Mouse (Mus musculus): ENCODE measurements at regions not wholly inside any gene's neighbourhood (a gene's known extent, or its start where the extent isn't known, plus 50 kb on each side); places are given as distances from the start of the nearest gene placed in this dataset.

DNA sequence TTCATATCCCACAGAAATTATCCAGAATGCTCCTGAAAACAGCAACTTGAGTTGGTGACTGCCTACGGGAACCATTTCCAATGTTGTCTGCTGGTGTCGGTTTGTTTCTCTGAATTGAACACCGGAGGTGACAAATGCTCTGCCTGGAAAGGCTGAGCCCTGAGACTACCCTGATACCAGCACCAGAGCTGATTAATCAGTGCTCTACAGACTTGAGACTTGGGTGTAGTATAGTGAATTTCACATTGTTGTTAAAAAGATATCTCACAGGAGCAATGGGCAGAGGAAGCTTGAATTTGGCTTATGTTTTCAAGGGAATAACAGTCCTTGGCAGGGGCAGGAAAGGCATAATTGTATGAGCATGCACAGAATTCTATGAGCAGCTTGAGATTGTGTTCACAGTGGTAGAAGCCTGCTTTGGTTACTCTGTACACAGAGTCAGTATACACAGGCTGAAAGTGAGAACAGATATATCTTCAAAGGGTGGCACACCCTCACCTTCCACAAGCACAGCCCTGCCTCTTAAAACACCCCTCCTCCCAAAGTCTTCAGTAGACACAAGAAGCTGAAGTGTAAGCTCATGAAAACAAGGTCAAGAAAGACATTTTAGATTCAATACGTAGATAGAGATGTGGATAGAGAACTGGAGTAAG lies 447.1 kb downstream of the Meis1 start:
- Histone ChIP-seq H3K4me1 (ENCODE audit: control insufficient read depth, insufficient read depth, low read length) (no peaks in the 10 kb centered on the region), H3K27ac (ENCODE audit: low read length) (no peak overlapping the region), H3K9ac (ENCODE audit: low read depth, low read length) (no peak overlapping the region), H3K36me3 (ENCODE audit: control insufficient read depth, insufficient read depth, low read length) (no peaks in the 10 kb centered on the region), H3K27me3 (ENCODE audit: control insufficient read depth, insufficient read depth, low read depth, low read length) (no peaks in the 10 kb centered on the region), H3K4me2 (ENCODE audit: low read length) (no peak overlapping the region), H3K9me3 (replicated peaks; ENCODE audit: control insufficient read depth, low read length, poor library complexity, severe bottlenecking) (no peaks in the 10 kb centered on the region), H3K4me3 (ENCODE audit: low read depth, low read length) (no peak overlapping the region)
- no peak for ATAC-seq
- WGBS, result 90% methylated on average over 4 of the region's 4 CpGs

DNA sequence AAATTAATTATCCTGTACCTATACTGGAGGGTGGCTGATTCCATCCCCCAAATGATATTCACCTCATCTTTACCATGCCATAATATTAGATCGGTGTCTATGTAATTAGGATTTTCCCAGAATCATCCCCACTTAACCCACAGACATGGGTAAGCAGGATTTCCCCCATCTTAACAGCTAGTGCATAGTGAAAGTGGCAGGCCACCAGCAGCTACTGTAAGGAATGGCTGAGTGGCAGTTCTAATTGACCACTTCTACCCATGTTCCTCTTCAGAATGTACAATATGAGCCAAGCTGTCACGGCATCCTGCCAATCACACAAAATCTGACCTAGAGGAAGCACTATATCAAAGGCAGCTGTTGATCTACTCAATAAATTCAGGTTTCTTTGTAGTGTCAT lies 455.8 kb downstream of the Meis1 start:
- Histone ChIP-seq H3K27me3 (ENCODE audit: control insufficient read depth, insufficient read depth, low read depth, low read length) (no peaks in the 10 kb centered on the region), H3K36me3 (ENCODE audit: control insufficient read depth, insufficient read depth, low read length) (no peaks in the 10 kb centered on the region), H3K4me1 (ENCODE audit: control insufficient read depth, insufficient read depth, low read length) (no peaks in the 10 kb centered on the region), H3K9ac (ENCODE audit: low read depth, low read length) (no peak overlapping the region), H3K27ac (ENCODE audit: low read length) (no peak overlapping the region), H3K4me3 (ENCODE audit: low read depth, low read length) (no peak overlapping the region), H3K9me3 (replicated peaks; ENCODE audit: control insufficient read depth, low read length, poor library complexity, severe bottlenecking) (no peaks in the 10 kb centered on the region), H3K4me2 (ENCODE audit: low read length) (no peak overlapping the region)
- WGBS, result 75% methylated on average over 2 of the region's 2 CpGs
- ATAC-seq, result peak; percentile 54

DNA sequence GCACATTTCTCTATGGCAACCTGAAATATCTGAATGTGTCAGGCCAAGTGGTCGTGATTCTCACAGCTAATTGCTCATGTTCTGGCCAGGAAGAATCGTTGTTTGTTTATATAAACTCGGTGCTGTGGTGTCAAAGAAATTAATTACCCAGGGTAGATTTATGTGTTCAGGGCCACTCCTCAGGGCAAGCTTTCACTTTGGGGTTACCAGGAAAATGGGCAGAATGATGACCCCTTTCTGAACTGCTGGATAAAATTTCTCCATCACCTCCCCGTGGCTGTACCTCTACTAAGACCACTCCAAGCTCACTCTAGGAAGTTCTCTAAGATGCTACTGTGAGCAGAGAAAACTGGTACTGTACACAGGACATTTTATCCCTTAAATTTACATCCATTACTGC lies 460.1 kb downstream of the Meis1 start:
- Histone ChIP-seq H3K4me2 (ENCODE audit: low read length) (no peak overlapping the region), H3K9me3 (replicated peaks; ENCODE audit: control insufficient read depth, low read length, poor library complexity, severe bottlenecking) (no peaks in the 10 kb centered on the region), H3K27me3 (ENCODE audit: control insufficient read depth, insufficient read depth, low read depth, low read length) (no peaks in the 10 kb centered on the region), H3K27ac (ENCODE audit: low read length) (no peak overlapping the region), H3K4me1 (ENCODE audit: control insufficient read depth, insufficient read depth, low read length) (no peaks in the 10 kb centered on the region), H3K9ac (ENCODE audit: low read depth, low read length) (no peak overlapping the region), H3K4me3 (ENCODE audit: low read depth, low read length) (no peak overlapping the region), H3K36me3 (ENCODE audit: control insufficient read depth, insufficient read depth, low read length) (no peaks in the 10 kb centered on the region)
- WGBS, result 67% methylated on average over 4 of the region's 4 CpGs
- ATAC-seq, result no peak

DNA sequence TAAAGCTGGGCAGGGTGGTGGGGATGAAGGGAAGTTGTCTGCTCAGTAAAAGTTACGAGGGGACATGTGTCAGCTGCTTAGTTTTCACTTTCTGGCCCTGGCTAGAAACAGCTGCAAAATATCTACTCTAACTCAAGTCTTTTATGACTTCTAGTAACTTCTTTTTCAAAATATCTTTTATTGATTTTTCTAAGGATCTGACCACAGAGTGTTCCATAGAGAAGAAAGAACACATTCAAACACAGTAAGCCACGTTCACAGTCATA lies 483.3 kb downstream of the Meis1 start:
- 81% methylated on average over 2 of the region's 2 CpGs for WGBS
- no peaks in the 10 kb centered on the region for H3K27me3 ChIP-seq (ENCODE audit: control insufficient read depth, insufficient read depth, low read depth, low read length)
- H3K4me2 ChIP-seq (ENCODE audit: low read length), result no peak overlapping the region
- no peaks in the 10 kb centered on the region for H3K9me3 ChIP-seq (replicated peaks; ENCODE audit: control insufficient read depth, low read length, poor library complexity, severe bottlenecking)
- no peaks in the 10 kb centered on the region for H3K4me1 ChIP-seq (ENCODE audit: control insufficient read depth, insufficient read depth, low read length)
- no peak overlapping the region for H3K4me3 ChIP-seq (ENCODE audit: low read depth, low read length)
- no peak overlapping the region for H3K9ac ChIP-seq (ENCODE audit: low read depth, low read length)
- no peaks in the 10 kb centered on the region for H3K36me3 ChIP-seq (ENCODE audit: control insufficient read depth, insufficient read depth, low read length)
- ATAC-seq, result no peak
- no peak overlapping the region for H3K27ac ChIP-seq (ENCODE audit: low read length)

DNA sequence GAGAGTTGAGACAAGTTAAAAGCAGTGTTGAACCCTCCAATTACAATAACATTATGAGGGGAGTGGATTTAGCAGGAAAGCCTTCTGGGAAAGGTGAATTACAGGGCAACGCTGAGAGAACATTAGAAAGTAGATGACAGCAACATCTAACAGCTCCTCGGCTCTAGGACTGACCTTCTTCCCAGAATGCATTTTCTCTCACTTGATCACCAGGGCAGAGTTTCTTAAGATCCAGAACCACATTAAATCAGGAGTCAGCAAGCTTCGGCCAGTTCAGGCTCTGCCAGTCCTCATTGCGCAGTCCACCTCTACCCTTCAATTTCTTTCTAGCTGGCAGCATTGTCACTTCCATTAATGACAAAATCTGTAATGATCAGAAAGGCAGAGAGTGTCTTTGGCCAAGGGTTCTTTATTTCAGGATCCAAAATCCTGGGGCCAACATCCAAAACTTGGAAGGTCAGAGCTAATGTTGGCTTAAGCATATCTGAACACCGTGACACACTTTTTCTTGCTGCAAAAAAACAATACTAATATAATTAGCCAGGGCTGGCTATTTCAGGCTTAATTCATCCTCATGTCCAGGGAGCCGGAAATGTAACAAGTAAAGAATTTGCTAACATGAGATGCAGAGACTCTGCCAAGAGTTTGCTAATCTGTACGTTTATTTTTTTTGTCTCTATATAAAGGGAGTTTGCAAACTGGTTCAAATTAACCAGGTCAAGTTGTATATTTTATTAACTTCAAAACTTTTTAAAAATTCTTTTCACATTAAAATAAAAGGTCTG lies 483.8 kb downstream of the Meis1 start:
- Histone ChIP-seq H3K4me3 (ENCODE audit: low read depth, low read length) (no peak overlapping the region), H3K9me3 (replicated peaks; ENCODE audit: control insufficient read depth, low read length, poor library complexity, severe bottlenecking) (no peaks in the 10 kb centered on the region), H3K9ac (ENCODE audit: low read depth, low read length) (no peak overlapping the region), H3K4me1 (ENCODE audit: control insufficient read depth, insufficient read depth, low read length) (no peaks in the 10 kb centered on the region), H3K4me2 (ENCODE audit: low read length) (no peak overlapping the region), H3K27me3 (ENCODE audit: control insufficient read depth, insufficient read depth, low read depth, low read length) (no peaks in the 10 kb centered on the region), H3K36me3 (ENCODE audit: control insufficient read depth, insufficient read depth, low read length) (no peaks in the 10 kb centered on the region), H3K27ac (ENCODE audit: low read length) (no peak overlapping the region)
- ATAC-seq, result no peak
- 80% methylated on average over 7 of the region's 7 CpGs for WGBS

DNA sequence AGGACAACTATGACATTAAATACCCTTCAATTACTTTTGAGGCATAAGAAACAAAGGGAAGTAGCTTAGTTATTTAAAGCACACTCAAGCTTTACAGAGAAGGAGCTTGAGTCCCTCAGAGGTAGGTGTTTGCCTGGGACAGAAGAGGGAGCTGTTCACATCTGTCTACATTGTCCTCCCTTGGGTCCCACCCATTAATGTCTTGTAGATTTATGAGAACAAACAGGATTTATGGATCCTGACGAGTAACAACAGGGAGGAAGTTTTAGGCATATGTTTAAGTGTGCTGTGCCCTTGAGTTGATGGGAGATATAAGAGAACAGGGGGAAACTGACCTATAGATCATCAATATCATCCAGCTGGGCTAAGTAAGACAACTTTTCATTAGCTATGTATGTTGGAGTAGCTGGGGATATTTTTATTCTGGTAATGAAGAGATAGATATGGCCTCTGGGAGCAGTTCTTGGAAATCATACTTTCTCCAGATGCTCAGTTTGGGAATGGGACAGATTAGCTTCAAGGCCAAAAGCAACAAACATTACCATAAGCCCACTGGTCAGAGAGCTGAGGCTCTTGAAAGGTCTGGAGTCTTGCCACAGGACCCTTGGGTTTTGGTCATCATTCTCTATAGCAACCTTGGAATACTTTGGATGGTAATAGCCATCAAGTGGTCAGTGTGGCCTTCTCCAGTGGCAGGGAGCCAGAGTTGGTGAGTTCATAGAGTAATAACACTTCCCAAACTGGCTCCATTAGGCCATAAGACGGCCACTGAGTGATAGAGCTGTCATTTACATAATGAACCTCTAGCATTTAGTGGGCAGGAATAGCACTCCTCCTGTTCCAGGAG lies 487.3 kb downstream of the Meis1 start:
- H3K4me3 ChIP-seq (ENCODE audit: low read depth, low read length), result no peak overlapping the region
- ATAC-seq, result no peak
- H3K27me3 ChIP-seq (ENCODE audit: control insufficient read depth, insufficient read depth, low read depth, low read length), result no peaks in the 10 kb centered on the region

DNA sequence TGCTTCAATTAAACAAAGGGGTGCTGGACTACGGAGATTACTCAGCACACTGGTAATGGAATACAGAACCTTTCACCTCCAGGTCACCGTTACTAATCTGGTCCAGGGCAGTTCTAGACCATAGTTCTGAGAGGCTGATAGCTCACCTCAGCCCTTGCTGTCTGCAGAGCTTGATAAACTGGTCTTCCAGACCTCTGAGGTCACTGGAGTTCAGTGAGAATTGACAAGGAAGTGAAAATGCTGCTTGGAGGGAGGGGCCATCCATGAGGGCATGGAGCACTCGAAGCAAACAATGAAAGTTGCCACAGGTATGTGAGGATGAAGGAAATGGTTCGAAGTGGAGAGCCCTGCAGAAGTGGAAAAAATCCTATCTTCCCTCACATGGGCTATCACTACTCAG lies 490.2 kb downstream of the Meis1 start:
- Histone ChIP-seq H3K4me2 (ENCODE audit: low read length) (no peak overlapping the region), H3K27me3 (ENCODE audit: control insufficient read depth, insufficient read depth, low read depth, low read length) (no peaks in the 10 kb centered on the region), H3K9me3 (replicated peaks; ENCODE audit: control insufficient read depth, low read length, poor library complexity, severe bottlenecking) (no peaks in the 10 kb centered on the region), H3K9ac (ENCODE audit: low read depth, low read length) (no peak overlapping the region), H3K27ac (ENCODE audit: low read length) (no peak overlapping the region), H3K4me1 (ENCODE audit: control insufficient read depth, insufficient read depth, low read length) (no peaks in the 10 kb centered on the region), H3K4me3 (ENCODE audit: low read depth, low read length) (no peak overlapping the region), H3K36me3 (ENCODE audit: control insufficient read depth, insufficient read depth, low read length) (no peaks in the 10 kb centered on the region)
- ATAC-seq, result no peak
- 73% methylated on average over 4 of the region's 4 CpGs for WGBS

More for the DNA sequence above, 487.3 kb downstream of the Meis1 start:
- H3K4me2 ChIP-seq (ENCODE audit: low read length), result no peak overlapping the region
- no peaks in the 10 kb centered on the region for H3K4me1 ChIP-seq (ENCODE audit: control insufficient read depth, insufficient read depth, low read length)
- no peak overlapping the region for H3K27ac ChIP-seq (ENCODE audit: low read length)
- WGBS, result 64% methylated on average over 2 of the region's 2 CpGs
- H3K9ac ChIP-seq (ENCODE audit: low read depth, low read length), result no peak overlapping the region
- no peaks in the 10 kb centered on the region for H3K9me3 ChIP-seq (replicated peaks; ENCODE audit: control insufficient read depth, low read length, poor library complexity, severe bottlenecking)
- H3K36me3 ChIP-seq (ENCODE audit: control insufficient read depth, insufficient read depth, low read length), result no peaks in the 10 kb centered on the region

DNA sequence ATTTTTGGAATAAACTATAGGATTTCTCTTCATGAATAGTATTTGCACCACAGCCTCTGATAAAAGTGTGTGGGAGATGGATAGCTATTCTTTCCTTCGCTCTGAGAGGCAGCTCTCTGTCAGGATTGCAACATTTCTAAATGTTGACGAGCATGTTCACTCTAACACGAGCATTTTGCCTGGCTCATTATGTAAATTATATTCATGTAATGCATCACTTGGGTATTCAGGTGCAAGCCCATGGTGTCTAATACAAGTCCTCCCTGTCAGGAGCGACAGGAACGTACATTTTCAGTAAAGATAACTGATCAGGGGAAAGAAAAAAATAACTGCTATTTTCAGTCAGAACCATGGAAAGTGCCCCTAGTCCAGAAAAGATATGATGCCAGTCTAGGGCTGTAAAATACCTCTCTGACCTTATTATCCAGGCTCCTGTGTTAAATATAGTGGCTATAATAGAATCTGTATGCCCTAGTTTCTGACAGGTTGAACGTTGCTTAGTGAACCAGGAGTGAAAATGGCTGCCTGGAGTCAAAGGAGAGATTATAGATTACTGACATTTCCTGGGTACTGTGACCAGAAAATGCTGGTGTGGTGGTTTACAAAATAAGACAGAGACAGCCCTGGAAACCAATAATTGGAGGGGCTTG lies 523.6 kb downstream of the Meis1 start:
- ATAC-seq, result peak; percentile 83
- H3K4me2 ChIP-seq (ENCODE audit: low read length), result no peak overlapping the region
- no peaks in the 10 kb centered on the region for H3K36me3 ChIP-seq (ENCODE audit: control insufficient read depth, insufficient read depth, low read length)
- H3K27ac ChIP-seq (ENCODE audit: low read length), result no peak overlapping the region
- no peak overlapping the region for H3K9ac ChIP-seq (ENCODE audit: low read depth, low read length)
- WGBS, result 39% methylated on average over 6 of the region's 6 CpGs
- no peaks in the 10 kb centered on the region for H3K27me3 ChIP-seq (ENCODE audit: control insufficient read depth, insufficient read depth, low read depth, low read length)
- H3K4me1 ChIP-seq (ENCODE audit: control insufficient read depth, insufficient read depth, low read length), result no peaks in the 10 kb centered on the region
- H3K9me3 ChIP-seq (replicated peaks; ENCODE audit: control insufficient read depth, low read length, poor library complexity, severe bottlenecking), result no peaks in the 10 kb centered on the region
- no peak overlapping the region for H3K4me3 ChIP-seq (ENCODE audit: low read depth, low read length)

Data from midbrain, embryonic 16.5 days (tissue).